Mouse (Mus musculus) liver, embryonic 11.5 days (tissue): ENCODE data around the gene Usp8. TPM values are rescaled to one million over a fixed set of nuclear protein-coding genes. Genes with fewer than 3 reads are reported as not detected.

Source experiments
- ATAC-seq: fragments of 200-750 bp; cut with Nextera tagmentation; replicated peaks from 2 replicates; pipeline ENCODE4 v1.8.0; 2017; ENCODE audit warnings: moderate number of reproducible peaks, mild to moderate bottlenecking, moderate TSS enrichment, moderate library complexity; ENCODE audit not compliant: low FRiP score
- DNase-seq: peaks from one replicate; pipeline ENCODE4 v3.0.0-alpha.2; 2017; ENCODE audit warnings: low spot score
- H3K27ac ChIP-seq: fragments of 300-500 bp; sonication (generic); 2 replicates; pipeline ENCODE4 v1.5.1; 2014; ENCODE audit warnings: mild to moderate bottlenecking, low read depth, low read length, control low read depth
- H3K27me3 ChIP-seq: fragments of 300-500 bp; sonication (generic); replicated peaks from 2 replicates; pipeline ENCODE4 v1.6.1; 2014; ENCODE audit warnings: low read length, mixed read lengths; ENCODE audit not compliant: control insufficient read depth, insufficient read depth
- H3K36me3 ChIP-seq: fragments of 300-500 bp; sonication (generic); 2 replicates; pipeline ENCODE4 v1.6.1; 2014; ENCODE audit warnings: mild to moderate bottlenecking, low read length, moderate library complexity, mixed read lengths; ENCODE audit not compliant: control insufficient read depth, insufficient read depth
- H3K4me1 ChIP-seq: fragments of 300-500 bp; sonication (generic); replicated peaks from 2 replicates; pipeline ENCODE4 v1.6.1; 2014; ENCODE audit warnings: low read length, mixed read lengths; ENCODE audit not compliant: control insufficient read depth, insufficient read depth
- H3K4me2 ChIP-seq: fragments of 300-500 bp; sonication (generic); 2 replicates; pipeline ENCODE4 v1.6.1; 2014; ENCODE audit warnings: mild to moderate bottlenecking, control low read depth, moderate library complexity
- H3K4me3 ChIP-seq: fragments of 300-500 bp; sonication (generic); 2 replicates; pipeline ENCODE4 v1.5.1; 2014; ENCODE audit warnings: low read depth, low read length, control low read depth
- H3K9ac ChIP-seq: fragments of 300-500 bp; sonication (generic); 2 replicates; pipeline ENCODE4 v1.6.1; 2014; ENCODE audit warnings: low read depth, low read length, control low read depth
- H3K9me3 ChIP-seq: fragments of 300-500 bp; sonication (generic); 2 replicates; pipeline ENCODE4 v1.6.1; 2016; ENCODE audit warnings: low read length, inconsistent platforms, mixed read lengths; ENCODE audit not compliant: control insufficient read depth
- WGBS: fragments of 180-500 bp; shearing (Covaris S2); extraction: QIAGEN DNeasy Blood & Tissue Kit; methylation state at CpG from one replicate; pipeline ENCODE4 v1.1.7; 2014; 5-methylcytosine and 5-hydroxymethylcytosine counted together
- polyA plus RNA-seq: library from polyadenylated mRNA; unstranded; fragments of >200 nt; fragmentation: Nextera tagmentation; extraction: Ambion mirVana; gene quantifications from 2 replicates; pipeline ENCODE4 v1.2.1, GENCODE M21; 2014

Gene Usp8
- polyA plus RNA-seq, 1 experiment from 2014 or later, result 38.3 TPM

- no peak for ATAC-seq
- WGBS, result 95% methylated on average over 3 of the region's 3 CpGs
- no peaks in the 10 kb centered on the region for H3K36me3 ChIP-seq
Observed at GRCm38 (mm10) chr2:126767599-126767998, 60.5 kb downstream of the Usp8 start.

GRCm38 (mm10) chr2:126768194-126768593, 61.1 kb downstream of the Usp8 start:
- H3K4me3 ChIP-seq, result no peak overlapping the region
- H3K9ac ChIP-seq, result no peak overlapping the region
- ATAC-seq (no peak), DNase-seq (no peak)
- no peaks in the 10 kb centered on the region for H3K27me3 ChIP-seq
- no peak overlapping the region for H3K27ac ChIP-seq
- H3K4me2 ChIP-seq, result no peak overlapping the region
- H3K9me3 ChIP-seq, result no peaks in the 10 kb centered on the region
- 67% methylated on average over 4 of the region's 4 CpGs for WGBS
- H3K4me1 ChIP-seq, result no peaks in the 10 kb centered on the region
- H3K36me3 ChIP-seq, result no peaks in the 10 kb centered on the region

More at GRCm38 (mm10) chr2:126767599-126767998, 60.5 kb downstream of the Usp8 start:
- H3K4me1 ChIP-seq, result no peaks in the 10 kb centered on the region
- no peak overlapping the region for H3K27ac ChIP-seq
- no peaks in the 10 kb centered on the region for H3K9me3 ChIP-seq
- no peak overlapping the region for H3K9ac ChIP-seq
- H3K4me3 ChIP-seq, result no peak overlapping the region
- no peak overlapping the region for H3K4me2 ChIP-seq
- H3K27me3 ChIP-seq, result no peaks in the 10 kb centered on the region
- DNase-seq, result no peak

GRCm38 (mm10) chr2:126769431-126770181, 62.5 kb downstream of the Usp8 start:
- ATAC-seq (no peak), DNase-seq (no peak)
- Histone ChIP-seq H3K9me3 (no peaks in the 10 kb centered on the region), H3K27ac (no peak overlapping the region), H3K4me2 (no peak overlapping the region), H3K4me3 (no peak overlapping the region), H3K36me3 (no peaks in the 10 kb centered on the region), H3K4me1 (no peaks in the 10 kb centered on the region), H3K9ac (no peak overlapping the region), H3K27me3 (no peaks in the 10 kb centered on the region)
- 70% methylated on average over 19 of the region's 19 CpGs for WGBS

GRCm38 (mm10) chr2:126772217-126772616, 65.1 kb downstream of the Usp8 start:
- no peaks in the 10 kb centered on the region for H3K9me3 ChIP-seq
- 77% methylated on average over 5 of the region's 5 CpGs for WGBS
- H3K4me2 ChIP-seq, result no peak overlapping the region
- no peak for ATAC-seq
- no peak overlapping the region for H3K27ac ChIP-seq
- no peak overlapping the region for H3K4me3 ChIP-seq
- H3K4me1 ChIP-seq, result no peaks in the 10 kb centered on the region
- no peak for DNase-seq
- no peaks in the 10 kb centered on the region for H3K36me3 ChIP-seq
- H3K27me3 ChIP-seq, result no peaks in the 10 kb centered on the region
- no peak overlapping the region for H3K9ac ChIP-seq

GRCm38 (mm10) chr2:126775951-126776350, 68.8 kb downstream of the Usp8 start:
- H3K9ac ChIP-seq, result no peak overlapping the region
- 57% methylated on average over 4 of the region's 4 CpGs for WGBS
- no peak for DNase-seq
- H3K4me1 ChIP-seq, result no peaks in the 10 kb centered on the region
- ATAC-seq, result no peak
- H3K27ac ChIP-seq, result no peak overlapping the region
- no peaks in the 10 kb centered on the region for H3K9me3 ChIP-seq
- H3K4me3 ChIP-seq, result no peak overlapping the region
- H3K4me2 ChIP-seq, result no peak overlapping the region
- H3K36me3 ChIP-seq, result no peaks in the 10 kb centered on the region
- no peaks in the 10 kb centered on the region for H3K27me3 ChIP-seq

GRCm38 (mm10) chr2:126776416-126776815, 69.3 kb downstream of the Usp8 start:
- 54% methylated on average over 1 of the region's 1 CpGs for WGBS
- no peaks in the 10 kb centered on the region for H3K36me3 ChIP-seq
- H3K27ac ChIP-seq, result no peak overlapping the region
- no peaks in the 10 kb centered on the region for H3K27me3 ChIP-seq
- no peak for DNase-seq
- H3K4me3 ChIP-seq, result no peak overlapping the region
- H3K4me1 ChIP-seq, result no peaks in the 10 kb centered on the region
- H3K4me2 ChIP-seq, result no peak overlapping the region
- no peaks in the 10 kb centered on the region for H3K9me3 ChIP-seq
- no peak overlapping the region for H3K9ac ChIP-seq
- ATAC-seq, result no peak

- no peak for ATAC-seq
- Histone ChIP-seq H3K9ac (no peak overlapping the region), H3K4me3 (no peak overlapping the region), H3K36me3 (no peaks in the 10 kb centered on the region), H3K27me3 (no peaks in the 10 kb centered on the region), H3K4me2 (no peak overlapping the region), H3K9me3 (no peaks in the 10 kb centered on the region), H3K27ac (no peak overlapping the region), H3K4me1 (no peaks in the 10 kb centered on the region)
- WGBS, result 79% methylated on average over 4 of the region's 4 CpGs
- no peak for DNase-seq
Observed at GRCm38 (mm10) chr2:126778806-126779205, 71.7 kb downstream of the Usp8 start.

GRCm38 (mm10) chr2:126780286-126780685, 73.2 kb downstream of the Usp8 start:
- H3K36me3 ChIP-seq, result no peaks in the 10 kb centered on the region
- WGBS, result 86% methylated on average over 10 of the region's 10 CpGs
- no peak overlapping the region for H3K9ac ChIP-seq
- no peaks in the 10 kb centered on the region for H3K9me3 ChIP-seq
- H3K4me1 ChIP-seq, result no peaks in the 10 kb centered on the region
- no peak overlapping the region for H3K4me3 ChIP-seq
- H3K27ac ChIP-seq, result no peak overlapping the region
- no peak overlapping the region for H3K4me2 ChIP-seq
- DNase-seq (no peak), ATAC-seq (no peak)
- H3K27me3 ChIP-seq, result no peaks in the 10 kb centered on the region

GRCm38 (mm10) chr2:126781478-126781877, 74.3 kb downstream of the Usp8 start:
- WGBS, result 78% methylated on average over 1 of the region's 1 CpGs

More at GRCm38 (mm10) chr2:126781478-126781877, 74.3 kb downstream of the Usp8 start:
- no peaks in the 10 kb centered on the region for H3K4me1 ChIP-seq
- no peaks in the 10 kb centered on the region for H3K36me3 ChIP-seq
- ATAC-seq, result no peak
- no peak overlapping the region for H3K4me2 ChIP-seq
- no peak overlapping the region for H3K27ac ChIP-seq
- no peak for DNase-seq
- H3K9me3 ChIP-seq, result no peaks in the 10 kb centered on the region
- no peaks in the 10 kb centered on the region for H3K27me3 ChIP-seq
- no peak overlapping the region for H3K9ac ChIP-seq
- H3K4me3 ChIP-seq, result no peak overlapping the region
